Mouse (Mus musculus) cerebellum, adult 2 months (tissue): ENCODE measurements around the gene Ctso. TPM values are rescaled to one million over a fixed set of nuclear protein-coding genes. Genes with fewer than 3 reads are reported as not detected.
A peak's percentile ranks its signal among the peaks of the same experiment; 100 is the strongest.

Experiments
- DNase-seq, 2 experiments: peaks; one replicate each; pipeline ENCODE4 v3.0.0; 2021
- H3K27ac ChIP-seq: fragments of 200-500 bp; 2 replicates; pipeline ENCODE4 v1.5.1; 2012; ENCODE audit warnings: low read length, control low read depth, inconsistent platforms; ENCODE audit not compliant: insufficient read depth
- H3K27me3 ChIP-seq: fragments of 200-500 bp; 2 replicates; pipeline ENCODE4 v1.6.1; 2012; ENCODE audit warnings: inconsistent platforms, mild to moderate bottlenecking, low read length, moderate library complexity; ENCODE audit not compliant: control insufficient read depth, insufficient read depth
- H3K4me1 ChIP-seq: fragments of 200-500 bp; 2 replicates; pipeline ENCODE4 v1.6.1; 2011; ENCODE audit warnings: low read length; ENCODE audit not compliant: control insufficient read depth, insufficient read depth
- H3K4me3 ChIP-seq: fragments of 200-500 bp; replicated peaks from 2 replicates; pipeline ENCODE3; 2011; ENCODE audit warnings: mild to moderate bottlenecking, low read depth, low read length, control low read depth; ENCODE audit not compliant: insufficient read depth
- CTCF ChIP-seq: fragments of 200-500 bp; IDR thresholded peaks from 2 replicates; pipeline ENCODE4 v1.5.1; 2011; ENCODE audit warnings: low read depth, mild to moderate bottlenecking, control low read depth, low read length, moderate library complexity, borderline replicate concordance; ENCODE audit not compliant: insufficient read depth
- POLR2A ChIP-seq: fragments of 200-500 bp; IDR thresholded peaks from 2 replicates; pipeline ENCODE4 v1.6.1; 2011; ENCODE audit warnings: low read length, control low read depth, borderline replicate concordance; ENCODE audit not compliant: insufficient read depth
- WGBS: fragments of 180-500 bp; shearing (Covaris S2); methylation state at CpG from one replicate; pipeline ENCODE4 v1.1.7; 2018; 5-methylcytosine and 5-hydroxymethylcytosine counted together
- polyA plus RNA-seq: library from polyadenylated mRNA; depleted of rRNA; stranded (reverse); fragments of >200 nt; gene quantifications from 2 replicates; pipeline ENCODE4 v1.2.3, GENCODE M21; 2012; rRNA removed

Gene Ctso
- polyA plus RNA-seq, 1 experiment, result 19.4 TPM

DNA sequence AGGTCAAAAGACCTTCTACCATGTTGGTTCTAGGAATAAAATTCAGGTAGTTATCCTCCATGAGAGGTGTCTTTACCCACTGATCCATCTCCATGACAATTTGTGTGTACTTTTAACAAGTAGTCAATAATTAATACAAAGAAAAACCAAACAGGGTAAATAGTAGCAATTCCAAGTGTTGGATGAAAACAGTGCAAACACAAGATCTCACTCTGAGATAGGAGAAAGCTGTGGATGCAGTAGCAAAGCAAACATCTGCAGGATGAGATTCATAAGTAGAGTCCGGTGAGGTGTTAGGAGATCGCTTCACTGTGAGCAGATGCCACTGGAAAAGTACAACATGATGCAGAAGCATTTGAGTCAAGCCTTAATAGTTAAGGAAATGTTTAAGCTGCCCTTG is 53.7 kb downstream of the Ctso start:
- H3K4me1 ChIP-seq, result no peaks in the 10 kb centered on the region
- WGBS, result 100% methylated on average over 2 of the region's 2 CpGs
- no peaks in the 10 kb centered on the region for H3K27me3 ChIP-seq
- no peak for DNase-seq
- no peak overlapping the region for H3K27ac ChIP-seq
- TF ChIP-seq CTCF (no peak), POLR2A (no peak)
- no peak overlapping the region for H3K4me3 ChIP-seq

DNA sequence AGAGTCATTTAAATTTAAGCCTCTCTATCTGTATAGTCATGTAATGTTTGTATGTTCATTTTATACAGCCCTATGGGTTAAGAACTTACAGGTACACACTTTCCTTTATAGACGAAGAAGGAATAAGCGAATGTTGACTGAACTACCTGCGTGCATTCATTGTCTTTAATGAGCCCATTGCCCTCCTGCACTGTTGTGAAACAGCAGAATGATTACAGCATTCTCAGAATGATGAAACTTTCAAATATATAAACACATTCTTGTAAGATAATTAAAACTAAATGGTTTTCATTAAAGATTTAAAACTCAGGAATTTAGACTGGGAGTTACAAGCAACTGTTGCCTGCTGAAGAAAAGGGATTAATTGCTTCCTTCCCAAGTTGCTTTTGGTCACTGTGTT is 55.2 kb downstream of the Ctso start:
- Histone ChIP-seq H3K27ac (no peak overlapping the region), H3K27me3 (no peaks in the 10 kb centered on the region), H3K4me1 (no peaks in the 10 kb centered on the region), H3K4me3 (no peak overlapping the region)
- 95% methylated on average over 3 of the region's 3 CpGs for WGBS
- TF ChIP-seq POLR2A (no peak), CTCF (no peak)
- no peak for DNase-seq

DNA sequence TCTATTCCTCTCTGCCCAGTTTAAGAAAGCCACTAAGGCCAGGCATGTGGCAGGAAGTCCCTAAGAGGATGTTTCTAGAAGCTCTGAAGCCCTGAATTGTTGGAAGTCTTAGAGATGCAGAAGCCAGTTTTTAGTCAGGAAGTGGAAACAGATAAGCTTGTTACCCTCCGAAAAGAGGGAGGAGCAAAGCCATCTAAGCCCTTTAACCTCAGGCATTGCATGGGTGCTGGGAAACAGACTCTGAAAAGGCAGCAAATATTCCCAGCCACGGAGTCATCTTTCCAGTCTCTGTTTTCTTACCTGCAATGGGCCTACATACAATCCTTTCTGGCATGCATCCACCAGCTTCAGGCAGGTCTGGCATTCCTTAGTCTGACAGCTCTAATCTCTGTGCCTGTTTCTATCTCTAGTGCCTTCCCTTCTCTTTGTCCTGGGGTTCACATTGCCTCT is 57.3 kb downstream of the Ctso start:
- Histone ChIP-seq H3K4me1 (no peaks in the 10 kb centered on the region), H3K27ac (no peak overlapping the region), H3K27me3 (no peaks in the 10 kb centered on the region), H3K4me3 (no peak overlapping the region)
- no peak for TF ChIP-seq CTCF
- TF ChIP-seq POLR2A, result no peak
- WGBS, result 59% methylated on average over 2 of the region's 2 CpGs
- no peak for DNase-seq

DNA sequence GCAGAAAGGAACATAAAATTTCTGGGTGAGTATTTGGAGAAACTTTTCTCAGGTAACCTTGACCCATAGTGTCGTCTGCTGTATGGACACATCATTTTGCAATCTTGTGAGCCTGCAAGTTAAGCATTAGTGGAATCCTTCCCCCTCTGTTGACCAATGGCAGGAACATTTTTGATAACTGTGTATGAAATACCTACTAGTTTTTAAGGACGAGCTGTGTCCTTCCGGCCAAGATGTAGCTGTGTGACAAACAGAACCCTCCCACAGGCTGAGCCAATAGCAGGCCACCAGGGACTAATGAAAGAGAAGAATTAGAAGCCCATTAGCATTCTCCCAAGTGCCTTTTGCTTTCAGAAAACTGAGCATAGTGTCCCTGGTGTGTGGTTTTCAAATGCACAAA is 58.1 kb downstream of the Ctso start:
- DNase-seq, result no peak
- WGBS, result 64% methylated on average over 3 of the region's 3 CpGs
- no peak overlapping the region for H3K27ac ChIP-seq
- no peaks in the 10 kb centered on the region for H3K4me1 ChIP-seq
- H3K27me3 ChIP-seq, result no peaks in the 10 kb centered on the region
- TF ChIP-seq CTCF, result no peak
- TF ChIP-seq POLR2A, result no peak
- no peak overlapping the region for H3K4me3 ChIP-seq

DNA sequence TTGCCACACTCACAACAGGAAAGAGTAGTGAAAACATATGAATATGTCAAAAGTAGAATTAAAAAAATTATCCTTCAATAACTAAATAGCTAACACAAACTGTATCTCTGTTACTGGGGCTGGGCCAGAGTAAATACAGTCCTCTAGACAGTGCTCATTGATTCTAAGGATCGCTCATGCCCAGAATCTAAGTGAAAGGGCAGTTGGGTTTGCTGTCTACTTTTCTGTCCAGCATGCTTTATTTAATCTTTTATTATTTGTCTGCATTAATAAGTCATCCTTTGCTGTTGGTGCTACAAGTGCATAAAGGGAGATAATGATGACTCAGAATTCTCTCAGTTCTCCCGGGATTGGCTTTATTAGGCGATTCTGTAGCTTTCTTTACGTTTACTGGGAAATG is 63.0 kb downstream of the Ctso start:
- Histone ChIP-seq H3K27me3 (no peaks in the 10 kb centered on the region), H3K4me3 (no peak overlapping the region), H3K4me1 (no peaks in the 10 kb centered on the region), H3K27ac (no peak overlapping the region)
- TF ChIP-seq CTCF, result no peak
- WGBS, result 50% methylated on average over 4 of the region's 4 CpGs
- DNase-seq, result no peak

DNA sequence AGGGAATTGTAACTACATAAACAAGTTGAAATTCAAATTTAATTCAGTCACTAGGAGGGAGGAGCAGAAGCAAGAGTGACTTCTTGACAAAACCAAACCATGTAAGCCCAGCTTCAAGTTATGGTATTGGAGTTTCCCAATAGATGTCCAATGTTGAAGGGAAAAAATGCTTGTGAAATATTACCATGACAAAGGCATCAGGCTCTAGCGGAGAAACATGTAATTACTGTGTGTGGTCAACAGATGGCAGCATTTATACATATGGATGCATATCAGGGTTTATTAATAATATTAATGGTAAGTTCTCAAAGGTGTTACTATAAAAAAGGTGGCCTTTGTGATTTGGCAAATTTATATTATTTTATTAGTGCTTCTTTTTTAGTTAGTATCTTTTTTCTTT is 63.6 kb downstream of the Ctso start:
- no peaks in the 10 kb centered on the region for H3K4me1 ChIP-seq
- H3K27me3 ChIP-seq, result no peaks in the 10 kb centered on the region
- DNase-seq, result peak in 1 of 2 experiments; percentile 57
- H3K4me3 ChIP-seq, result no peak overlapping the region
- peak; percentile 45; the same call in 1 of the 2 replicates for TF ChIP-seq CTCF
- TF ChIP-seq POLR2A, result no peak
- 2% methylated on average over 1 of the region's 1 CpGs for WGBS
- no peak overlapping the region for H3K27ac ChIP-seq

Other genes with a start within 250 kb of the Ctso start
- 3.2 and 5.1 TPM in 2 replicates for gene Tdo2, start 43.6 kb downstream of the Ctso start, polyA plus RNA-seq
- gene Asic5, start 49.7 kb downstream of the Ctso start, polyA plus RNA-seq, result 0.06 TPM in 1 of 2 replicates, not detected in the other
- 51.7 and 58.1 TPM in 2 replicates for gene Gucy1b1, start 142.1 kb downstream of the Ctso start, polyA plus RNA-seq
- 24.2 and 25.2 TPM in 2 replicates for gene Gucy1a1, start 213.2 kb downstream of the Ctso start, polyA plus RNA-seq